Mouse (Mus musculus) heart, adult 9 months (tissue): ENCODE data around the gene Adarb2.

Experiments used
- DNase-seq, 2 experiments: peaks; one replicate each; pipeline ENCODE4 v3.0.0; 2022; ENCODE audit warnings: low spot score in 2 of 2

Gene Adarb2

GRCm38 (mm10) chr13:8487756-8488434, 285.2 kb downstream of the Adarb2 start:
- DNase-seq: no peak

- DNase-seq: no peak
Observed at GRCm38 (mm10) chr13:8493363-8493762, 290.7 kb downstream of the Adarb2 start.

DNA sequence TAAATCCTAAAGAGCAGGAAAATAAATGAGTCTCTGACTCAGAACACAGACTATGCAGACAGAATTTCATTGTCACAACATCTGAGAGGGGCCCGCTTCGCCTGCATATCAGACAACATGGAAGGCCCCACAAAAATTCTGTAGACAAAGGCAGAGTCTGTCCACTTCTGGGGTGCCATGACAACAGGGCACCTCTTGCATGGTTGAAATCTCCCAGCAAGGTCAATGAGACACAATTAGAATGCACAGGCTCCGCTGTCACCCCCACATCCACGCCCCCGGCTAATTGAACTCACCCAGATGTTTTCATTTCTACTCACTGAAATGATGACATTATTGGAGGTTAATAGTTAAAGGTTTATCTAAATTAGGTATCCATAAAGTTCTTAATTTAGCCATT, 296.9 kb downstream of the Adarb2 start:
- no peak for DNase-seq

- no peak for DNase-seq
Observed at GRCm38 (mm10) chr13:8511069-8511817, 308.6 kb downstream of the Adarb2 start.

- DNase-seq: no peak
Observed at GRCm38 (mm10) chr13:8515979-8516715, 313.5 kb downstream of the Adarb2 start.

- DNase-seq: no peak
Observed at GRCm38 (mm10) chr13:8519204-8519603, 316.5 kb downstream of the Adarb2 start.

GRCm38 (mm10) chr13:8525748-8526631, 323.3 kb downstream of the Adarb2 start:
- no peak for DNase-seq

GRCm38 (mm10) chr13:8534265-8535113, 331.8 kb downstream of the Adarb2 start:
- no peak for DNase-seq

GRCm38 (mm10) chr13:8538481-8538880, 335.8 kb downstream of the Adarb2 start:
- DNase-seq: no peak

DNA sequence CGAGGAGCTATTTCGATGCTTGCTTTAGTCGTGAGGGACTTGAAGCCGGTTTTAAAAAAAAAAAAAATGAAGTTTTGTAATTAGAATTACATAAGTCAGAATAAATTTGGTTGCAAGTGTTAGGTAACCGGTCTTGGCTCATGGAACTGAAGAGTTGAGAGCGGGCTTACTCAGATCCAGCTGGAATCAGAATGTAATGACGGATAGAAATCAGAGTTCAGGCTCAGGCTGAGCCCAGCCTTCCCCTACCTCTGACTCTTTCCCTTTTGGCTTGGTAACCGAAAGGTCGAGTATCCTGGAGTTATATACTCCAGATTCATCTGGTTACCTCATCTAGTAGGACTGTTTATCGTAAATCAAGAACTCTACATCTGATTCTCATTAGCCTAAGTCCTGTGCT, 336.2 kb downstream of the Adarb2 start:
- DNase-seq: no peak

GRCm38 (mm10) chr13:8542684-8543083, 340.0 kb downstream of the Adarb2 start:
- DNase-seq: no peak

DNA sequence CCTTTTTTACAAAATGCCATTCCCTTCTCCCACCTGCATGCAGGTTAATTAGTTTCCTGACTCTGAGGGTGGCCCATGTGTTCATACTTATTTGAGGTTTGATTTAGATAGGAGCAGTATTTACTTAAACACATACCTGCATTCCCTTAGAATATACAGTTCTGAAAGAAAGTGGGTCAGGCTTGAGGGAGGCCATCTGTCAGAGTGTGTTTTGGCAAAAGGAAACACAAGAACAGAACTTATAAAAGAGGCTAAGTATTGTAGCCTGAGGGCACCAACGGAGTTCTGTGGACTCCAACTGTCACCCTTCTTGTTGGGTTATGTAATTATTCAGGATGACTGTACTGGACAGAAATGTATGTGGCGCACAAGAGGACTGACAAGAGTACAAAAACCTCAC, 349.6 kb downstream of the Adarb2 start:
- DNase-seq: no peak

DNA sequence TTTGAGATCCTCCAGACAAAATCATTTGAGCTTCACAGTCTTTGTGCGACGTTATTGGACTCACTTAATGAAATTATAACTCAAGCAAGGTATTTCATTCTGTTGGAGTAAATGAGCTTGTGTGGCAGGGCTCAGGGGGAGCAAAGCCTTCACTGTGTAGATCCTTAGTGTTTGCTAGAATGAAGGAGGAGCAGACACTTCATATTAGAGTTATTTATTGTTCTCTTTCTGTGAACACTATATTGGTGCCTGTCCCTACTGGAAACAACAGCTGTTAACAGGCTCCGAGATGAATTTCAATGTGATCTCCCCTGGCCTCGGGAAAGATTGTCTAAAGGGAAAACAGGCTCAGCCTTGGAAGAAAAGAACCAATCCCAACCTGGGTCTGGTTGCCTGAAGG, 355.1 kb downstream of the Adarb2 start:
- no peak for DNase-seq

- DNase-seq: no peak
Observed at GRCm38 (mm10) chr13:8560485-8560884, 357.8 kb downstream of the Adarb2 start.

GRCm38 (mm10) chr13:8563161-8563560, 360.5 kb downstream of the Adarb2 start:
- DNase-seq: no peak

DNA sequence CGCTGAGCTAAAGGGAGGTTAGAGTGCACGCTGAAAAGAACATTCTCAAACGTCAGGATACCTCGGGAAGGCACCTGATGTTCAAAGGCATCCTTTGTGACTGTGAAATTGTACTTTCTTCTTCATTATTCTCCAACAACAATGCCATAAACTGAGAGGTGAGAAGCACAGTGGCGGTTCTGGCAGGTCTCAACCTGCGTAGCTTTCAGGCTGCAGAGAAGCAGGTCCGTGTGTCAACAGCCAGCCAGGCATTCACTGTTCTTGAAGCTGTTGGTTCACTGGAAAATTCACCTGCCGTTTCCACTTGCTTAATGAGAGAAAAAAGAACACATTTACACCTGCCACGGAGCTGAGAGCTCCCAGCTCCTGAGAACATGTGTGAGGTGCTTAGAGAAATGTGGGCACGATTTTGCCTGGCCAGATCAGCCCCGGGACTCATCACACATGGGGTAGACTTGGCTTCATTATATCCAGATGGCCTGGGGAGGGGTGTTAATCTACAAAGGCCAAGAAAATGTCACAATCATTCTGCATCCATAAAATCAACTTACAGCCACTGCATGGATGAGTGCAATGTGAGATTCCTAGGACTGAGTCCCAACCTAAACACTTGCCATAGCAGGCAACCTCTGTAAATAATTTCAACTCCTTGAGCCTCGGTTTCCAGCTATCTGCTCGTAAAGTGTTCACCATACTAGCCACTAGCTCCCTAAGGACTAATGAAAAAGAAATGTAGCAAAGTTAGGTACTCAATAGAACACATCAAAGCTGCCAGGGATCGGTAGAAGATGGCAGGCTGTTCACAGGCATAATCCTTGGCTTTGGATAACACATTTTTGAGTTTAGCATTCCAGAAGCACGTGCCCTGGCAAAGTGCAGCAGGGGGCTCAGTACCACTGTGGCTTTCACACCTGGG, 364.7 kb downstream of the Adarb2 start:
- no peak for DNase-seq

GRCm38 (mm10) chr13:8570269-8570668, 367.6 kb downstream of the Adarb2 start:
- no peak for DNase-seq

- DNase-seq: no peak
Observed at GRCm38 (mm10) chr13:8573908-8574307, 371.2 kb downstream of the Adarb2 start.

- DNase-seq: no peak
Observed at GRCm38 (mm10) chr13:8584257-8585005, 381.8 kb downstream of the Adarb2 start.
